Mouse (Mus musculus) lung, postnatal 0 days (tissue): Measurements from ENCODE around the gene Spink8.
"Not testable (repeated sequence)": the region's sequence is repeated elsewhere in the genome, so short reads cannot be mapped to it uniquely, and the experiment has no call there.

Experiments used
- CTCF ChIP-seq: IDR thresholded peaks from 2 replicates; pipeline ENCODE4 v1.5.1; 2016; ENCODE audit warnings: antibody characterized with exemption, mild to moderate bottlenecking
- EP300 ChIP-seq: IDR thresholded peaks from 2 replicates; pipeline ENCODE4 v1.6.1; 2016; ENCODE audit warnings: antibody characterized with exemption, mild to moderate bottlenecking, control low read depth

DNA sequence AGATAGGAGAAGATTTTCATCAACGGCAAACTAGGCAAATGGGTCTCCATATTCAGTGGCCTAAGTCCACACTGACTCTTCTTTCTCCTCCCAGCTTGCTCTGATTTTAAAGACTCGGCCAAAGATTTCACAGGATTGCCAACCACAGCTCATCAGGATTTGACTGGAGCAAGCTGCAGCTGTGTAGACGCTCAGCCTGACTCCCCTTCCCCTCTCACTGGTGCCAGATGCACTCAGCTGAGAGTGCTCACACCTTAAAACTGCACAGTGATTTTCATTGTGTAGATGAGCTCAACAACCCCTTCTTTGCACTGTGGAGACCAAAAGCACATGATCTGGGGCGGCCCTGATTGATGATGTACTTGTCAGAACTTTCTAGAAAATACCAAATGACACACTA is 21.5 kb upstream of the Spink8 start, which contains the start of gene Fbxw27:
- TF ChIP-seq CTCF, EP300: not testable (repeated sequence)
